Mouse (Mus musculus) kidney, postnatal 0 days (tissue): ENCODE measurements around the gene Shc3. TPM values are rescaled to one million over a fixed set of nuclear protein-coding genes. Genes with fewer than 3 reads are reported as not detected.
A peak's percentile ranks its signal among the peaks of the same experiment; 100 is the strongest.

ENCODE experiments used
- ATAC-seq: fragments of 200-750 bp; cut with Nextera tagmentation; replicated peaks from 2 replicates; pipeline ENCODE4 v1.8.0; 2017; ENCODE audit warnings: low read depth, moderate number of reproducible peaks, moderate TSS enrichment, moderate library complexity; ENCODE audit not compliant: low FRiP score
- DNase-seq: peaks from one replicate; pipeline ENCODE4 v3.0.0-alpha.2; 2016; ENCODE audit warnings: low spot score
- H3K27ac ChIP-seq: fragments of 300-500 bp; sonication (generic); 2 replicates; pipeline ENCODE4 v1.5.1; 2014; ENCODE audit warnings: mild to moderate bottlenecking
- H3K27me3 ChIP-seq: fragments of 300-500 bp; sonication (generic); 2 replicates; pipeline ENCODE4 v1.6.1; 2014; ENCODE audit warnings: low read length, mixed read lengths; ENCODE audit not compliant: insufficient read depth
- H3K36me3 ChIP-seq: fragments of 300-500 bp; sonication (generic); 2 replicates; pipeline ENCODE4 v1.6.1; 2014; ENCODE audit warnings: low read length, mixed read lengths; ENCODE audit not compliant: insufficient read depth
- H3K4me1 ChIP-seq: fragments of 300-500 bp; sonication (generic); replicated peaks from 2 replicates; pipeline ENCODE4 v1.6.1; 2014; ENCODE audit warnings: antibody characterized with exemption, low read length, mixed read lengths; ENCODE audit not compliant: insufficient read depth
- H3K4me2 ChIP-seq: fragments of 300-500 bp; sonication (generic); 2 replicates; pipeline ENCODE4 v1.6.1; 2014; ENCODE audit warnings: mild to moderate bottlenecking, low read length, moderate library complexity, mixed read lengths
- H3K4me3 ChIP-seq: fragments of 300-500 bp; sonication (generic); replicated peaks from 2 replicates; pipeline ENCODE4 v1.5.1; 2014; ENCODE audit warnings: low read depth, low read length
- H3K9ac ChIP-seq: fragments of 300-500 bp; sonication (generic); 2 replicates; pipeline ENCODE4 v1.6.1; 2014; ENCODE audit warnings: low read depth, low read length
- H3K9me3 ChIP-seq: fragments of 300-500 bp; sonication (generic); replicated peaks from 2 replicates; pipeline ENCODE4 v1.6.1; 2016; ENCODE audit warnings: low read length, inconsistent platforms, mixed read lengths
- CTCF ChIP-seq: IDR thresholded peaks from 2 replicates; pipeline ENCODE4 v1.5.1; 2016; ENCODE audit warnings: antibody characterized with exemption, low read depth, mild to moderate bottlenecking, moderate library complexity
- WGBS: fragments of 180-500 bp; shearing (Covaris S2); extraction: QIAGEN DNeasy Blood & Tissue Kit; methylation state at CpG from one replicate; pipeline ENCODE4 v1.1.7; 2014; 5-methylcytosine and 5-hydroxymethylcytosine counted together
- polyA plus RNA-seq: library from polyadenylated mRNA; unstranded; fragments of >200 nt; fragmentation: Nextera tagmentation; extraction: Ambion mirVana; gene quantifications from 2 replicates; pipeline ENCODE4 v1.2.1, GENCODE M21; 2015

Gene Shc3
- polyA plus RNA-seq, 1 experiment from 2014 or later = 0.34 TPM

GRCm38 (mm10) chr13:51413461-51413860 is 155.8 kb downstream of the Shc3 start:
- Histone ChIP-seq H3K4me1 (peaks cover 4% of the 10 kb centered on the region; the same call in 1 of the 2 replicates), H3K4me2 (no peak overlapping the region)
- peak; percentile 34 for DNase-seq

GRCm38 (mm10) chr13:51411696-51412430 is 157.4 kb downstream of the Shc3 start:
- WGBS = 21% methylated on average over 12 of the region's 12 CpGs
- peak overlapping the region; percentile 68 for H3K4me2 ChIP-seq

More at GRCm38 (mm10) chr13:51413461-51413860, 155.8 kb downstream of the Shc3 start:
- no peak for ATAC-seq
- Histone ChIP-seq H3K9ac (no peak overlapping the region), H3K36me3 (0 out of 2 replicates have a peak, but pooled peaks cover 3% of the 10 kb centered on the region), H3K4me3 (no peak overlapping the region), H3K9me3 (no peaks in the 10 kb centered on the region), H3K27me3 (no peaks in the 10 kb centered on the region), H3K27ac (no peak overlapping the region)
- 54% methylated on average over 3 of the region's 3 CpGs for WGBS
- TF ChIP-seq CTCF = peak; percentile 74

GRCm38 (mm10) chr13:51411243-51411642 is 158.0 kb downstream of the Shc3 start:
- TF ChIP-seq CTCF = no peak
- Histone ChIP-seq H3K9ac (0 out of 2 replicates have a peak overlapping the region, but pooled peaks have one; percentile 40), H3K4me1 (no peaks in the 10 kb centered on the region; the same call in 1 of the 2 replicates), H3K36me3 (0 out of 2 replicates have a peak, but pooled peaks cover 3% of the 10 kb centered on the region), H3K27me3 (no peaks in the 10 kb centered on the region), H3K4me2 (peak overlapping the region; percentile 68), H3K9me3 (no peaks in the 10 kb centered on the region), H3K27ac (peak overlapping the region; percentile 60), H3K4me3 (peak overlapping the region; percentile 49; the same call in 1 of the 2 replicates)
- ATAC-seq = no peak
- WGBS = 28% methylated on average over 9 of the region's 9 CpGs
- DNase-seq = peak; percentile 11

More at GRCm38 (mm10) chr13:51411696-51412430, 157.4 kb downstream of the Shc3 start:
- TF ChIP-seq CTCF = no peak
- H3K27ac ChIP-seq = peak overlapping the region; percentile 60
- H3K9ac ChIP-seq = 0 out of 2 replicates have a peak overlapping the region, but pooled peaks have one; percentile 40
- H3K27me3 ChIP-seq = no peaks in the 10 kb centered on the region
- DNase-seq = peak; percentile 62
- ATAC-seq = no peak
- H3K4me1 ChIP-seq = no peaks in the 10 kb centered on the region; the same call in 1 of the 2 replicates
- no peaks in the 10 kb centered on the region for H3K9me3 ChIP-seq
- H3K4me3 ChIP-seq = peak overlapping the region; percentile 49; the same call in 1 of the 2 replicates
- 0 out of 2 replicates have a peak, but pooled peaks cover 3% of the 10 kb centered on the region for H3K36me3 ChIP-seq

GRCm38 (mm10) chr13:51409936-51410481 is 159.2 kb downstream of the Shc3 start:
- no peak overlapping the region for H3K9ac ChIP-seq
- 51% methylated on average over 6 of the region's 6 CpGs for WGBS
- DNase-seq = peak; percentile 33

GRCm38 (mm10) chr13:51408519-51409001 is 160.7 kb downstream of the Shc3 start, which contains the start of gene S1pr3:
Gene S1pr3, plus strand, starts transcription at chr13:51408639.
- Histone ChIP-seq H3K4me1 (no peaks in the 10 kb centered on the region; the same call in 1 of the 2 replicates), H3K36me3 (no peaks in the 10 kb centered on the region), H3K9me3 (no peaks in the 10 kb centered on the region), H3K4me2 (peak within 1 kb of the TSS; percentile 68), H3K9ac (peak within 1 kb of the TSS; percentile 72), H3K27me3 (no peaks in the 10 kb centered on the region), H3K27ac (peak within 1 kb of the TSS; percentile 51), H3K4me3 (peak within 1 kb of the TSS; percentile 49)
- DNase-seq (peak; percentile 88), ATAC-seq (peak; percentile 77)
- TF ChIP-seq CTCF = no peak; the same call in 1 of the 2 replicates
- under 1% methylated on average over 33 of the region's 33 CpGs for WGBS

More at GRCm38 (mm10) chr13:51409936-51410481, 159.2 kb downstream of the Shc3 start:
- no peak for TF ChIP-seq CTCF
- no peaks in the 10 kb centered on the region for H3K27me3 ChIP-seq
- peak overlapping the region; percentile 49 for H3K4me3 ChIP-seq
- peak overlapping the region; percentile 60; the same call in 1 of the 2 replicates for H3K27ac ChIP-seq
- no peaks in the 10 kb centered on the region for H3K9me3 ChIP-seq
- no peaks in the 10 kb centered on the region; the same call in 1 of the 2 replicates for H3K4me1 ChIP-seq
- ATAC-seq = no peak
- H3K4me2 ChIP-seq = peak overlapping the region; percentile 68
- H3K36me3 ChIP-seq = 0 out of 2 replicates have a peak, but pooled peaks cover 3% of the 10 kb centered on the region
